Mouse (Mus musculus): ENCODE results near the gene Pdss1.
"Not testable (repeated sequence)": the region's sequence is repeated elsewhere in the genome, so short reads cannot be mapped to it uniquely, and the experiment has no call there.

The Pdss1 gene

GRCm38 (mm10) chr2:22895282-22896273 lies at the start of gene Pdss1:
Pdss1 (plus strand) TSS chr2:22895522.
- peak; percentile 89 for DNase-seq (ENCODE audit: low spot score)

- no peak for DNase-seq (ENCODE audit: low spot score)
Observed at GRCm38 (mm10) chr2:22851900-22852299, 43.4 kb upstream of the Pdss1 start.

DNA sequence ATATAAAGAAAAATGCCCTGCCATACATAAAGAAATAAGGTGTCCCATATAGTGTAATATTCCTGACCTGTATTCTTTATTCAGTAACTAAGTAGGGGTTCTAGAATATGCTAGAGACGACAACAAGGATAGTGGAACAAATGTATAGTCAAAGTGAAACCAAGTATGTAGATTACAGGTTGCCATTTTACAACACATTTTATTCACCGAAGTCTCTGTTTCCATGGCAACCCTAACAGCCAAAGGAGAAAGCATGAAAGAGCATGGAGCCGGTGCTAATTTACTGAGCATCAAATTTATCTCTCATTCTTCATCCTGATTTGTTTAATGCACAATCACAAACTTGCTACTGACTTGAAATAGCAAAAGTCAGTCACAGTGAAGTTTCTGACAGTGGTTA lies 37.8 kb upstream of the Pdss1 start:
- no peak for DNase-seq (ENCODE audit: low spot score)

GRCm38 (mm10) chr2:22862194-22862593 lies 33.1 kb upstream of the Pdss1 start:
- no peak for DNase-seq (ENCODE audit: low spot score)

DNA sequence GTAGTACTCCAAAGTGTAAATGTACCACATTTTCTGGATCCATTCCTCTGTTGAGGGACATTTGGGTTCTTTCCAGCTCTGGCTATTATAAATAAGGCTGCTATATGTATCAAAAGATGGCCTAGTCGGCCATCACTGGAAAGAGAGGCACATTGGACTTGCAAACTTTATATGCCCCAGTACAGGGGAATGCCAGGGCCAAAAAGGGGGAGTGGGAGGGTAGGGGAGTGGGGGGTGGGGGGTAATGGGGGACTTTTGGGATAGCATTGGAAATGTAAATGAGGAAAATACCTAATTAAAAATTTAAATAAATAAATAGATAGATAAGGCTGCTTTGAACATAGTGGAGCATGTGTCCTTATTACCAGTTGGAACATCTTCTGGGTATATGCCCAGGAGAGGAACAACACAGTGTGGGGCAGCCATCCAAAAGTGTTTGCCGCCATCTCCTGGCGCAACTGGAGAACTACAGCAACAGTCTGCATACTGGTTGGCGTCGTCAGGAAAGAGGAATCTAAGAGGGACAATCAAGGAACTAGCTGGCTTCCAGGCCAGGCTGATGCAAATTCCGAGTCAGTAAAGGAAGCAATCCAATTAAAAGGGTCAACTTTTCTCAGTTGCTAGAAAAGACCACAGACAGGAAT lies 30.8 kb upstream of the Pdss1 start:
- DNase-seq (ENCODE audit: low spot score) = peak; percentile 74

DNA sequence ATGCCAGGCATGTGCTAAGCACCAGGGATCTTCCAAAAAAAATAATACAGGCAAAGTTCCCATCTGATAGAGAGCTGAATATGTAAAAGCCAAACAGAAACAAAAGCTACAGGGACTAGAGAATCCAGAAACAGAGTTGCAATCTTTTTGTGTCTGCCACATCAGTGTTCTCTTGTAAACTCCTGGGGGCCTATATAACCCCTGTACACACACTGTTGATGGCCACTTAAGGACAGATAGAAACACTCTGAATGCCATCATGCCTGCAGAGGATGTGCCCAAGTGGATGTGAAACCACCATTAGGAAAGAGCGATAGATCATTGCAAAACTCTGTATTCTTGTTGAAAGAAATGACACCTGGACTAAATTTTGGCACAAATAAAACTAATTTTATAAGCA lies 29.5 kb upstream of the Pdss1 start:
- DNase-seq (ENCODE audit: low spot score) = no peak

GRCm38 (mm10) chr2:22866894-22867424 lies 28.4 kb upstream of the Pdss1 start:
- no peak for DNase-seq (ENCODE audit: low spot score)

DNA sequence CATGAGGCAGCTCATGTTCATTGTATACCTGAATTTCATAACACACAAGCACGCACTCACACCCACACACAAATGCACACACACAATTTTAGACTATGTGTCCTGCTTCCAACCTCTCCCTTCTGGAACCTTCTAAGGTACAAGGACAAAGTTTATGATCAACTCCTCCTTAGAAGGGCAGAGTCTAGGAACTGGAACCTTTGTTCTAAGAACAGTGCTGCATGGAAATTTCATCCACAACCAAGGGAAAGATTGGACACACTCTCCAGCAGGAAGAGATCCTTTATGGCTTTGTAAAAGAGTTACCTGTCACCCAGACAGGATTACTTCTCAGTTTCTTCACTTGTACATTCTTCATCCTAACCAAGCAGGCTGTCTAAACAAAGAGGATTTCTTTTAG lies 22.2 kb upstream of the Pdss1 start:
- no peak for DNase-seq (ENCODE audit: low spot score)

DNA sequence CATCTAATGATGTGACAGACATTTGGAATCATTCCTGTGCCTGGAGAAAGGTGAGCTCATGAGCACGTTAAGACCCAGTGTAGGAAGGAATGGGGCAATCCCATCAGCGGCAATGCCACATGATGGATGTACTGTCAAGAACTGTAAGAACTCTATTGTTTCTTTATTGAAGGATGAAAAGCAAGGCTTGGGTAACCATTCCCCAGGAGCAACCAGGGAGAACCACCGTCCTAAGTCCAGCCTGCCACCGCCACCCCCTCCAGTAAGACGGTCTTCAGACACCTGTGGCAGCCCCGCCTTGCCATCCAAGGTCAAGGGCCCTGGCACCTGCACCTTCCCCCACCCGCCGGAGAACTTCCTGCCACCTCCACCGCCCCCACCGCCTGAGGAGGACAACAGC lies 20.7 kb upstream of the Pdss1 start:
- no peak for DNase-seq (ENCODE audit: low spot score)

DNA sequence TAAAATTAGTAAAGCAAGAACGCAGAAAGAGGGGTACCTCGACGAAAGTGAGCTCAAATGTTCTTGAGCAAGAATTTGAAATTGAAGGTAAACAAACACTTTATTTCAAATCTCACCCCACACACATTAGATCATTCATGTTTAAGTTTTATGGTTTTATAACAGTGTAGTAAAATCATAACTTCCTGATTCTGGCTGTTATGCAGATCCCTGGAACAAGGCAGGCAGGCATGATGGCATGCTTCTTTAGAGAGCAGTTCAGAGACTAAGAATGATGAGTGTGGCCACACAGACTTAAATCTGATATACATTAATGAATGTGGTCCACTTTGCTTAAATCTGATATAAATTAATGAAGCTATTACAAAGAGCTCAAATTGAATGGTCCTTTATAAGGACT lies 18.7 kb upstream of the Pdss1 start:
- DNase-seq (ENCODE audit: low spot score) = no peak

- DNase-seq (ENCODE audit: low spot score) = no peak
Observed at GRCm38 (mm10) chr2:22878781-22879180, 16.5 kb upstream of the Pdss1 start.

GRCm38 (mm10) chr2:22880726-22881125 lies 14.6 kb upstream of the Pdss1 start:
- not testable (repeated sequence) for DNase-seq (ENCODE audit: low spot score)

DNA sequence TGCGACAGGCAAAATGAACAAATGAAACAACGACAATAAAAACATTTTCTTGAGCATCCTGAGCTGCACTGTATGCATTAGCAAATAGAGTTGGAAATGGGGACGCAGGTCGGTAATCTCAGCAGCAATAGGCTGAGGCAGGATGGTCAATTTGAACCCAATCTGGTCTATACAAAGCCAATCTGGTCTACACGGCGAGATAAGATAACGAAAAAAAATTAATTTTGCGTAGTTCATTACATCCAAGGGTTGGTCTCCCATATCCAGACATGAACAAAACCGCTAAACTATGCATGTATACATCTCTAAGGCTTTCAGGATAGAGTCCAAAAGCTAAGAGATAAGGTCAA lies 415 bp upstream of the Pdss1 start:
- DNase-seq (ENCODE audit: low spot score) = no peak

GRCm38 (mm10) chr2:22903947-22904346 lies 8.6 kb downstream of the Pdss1 start:
- no peak for DNase-seq (ENCODE audit: low spot score)

DNA sequence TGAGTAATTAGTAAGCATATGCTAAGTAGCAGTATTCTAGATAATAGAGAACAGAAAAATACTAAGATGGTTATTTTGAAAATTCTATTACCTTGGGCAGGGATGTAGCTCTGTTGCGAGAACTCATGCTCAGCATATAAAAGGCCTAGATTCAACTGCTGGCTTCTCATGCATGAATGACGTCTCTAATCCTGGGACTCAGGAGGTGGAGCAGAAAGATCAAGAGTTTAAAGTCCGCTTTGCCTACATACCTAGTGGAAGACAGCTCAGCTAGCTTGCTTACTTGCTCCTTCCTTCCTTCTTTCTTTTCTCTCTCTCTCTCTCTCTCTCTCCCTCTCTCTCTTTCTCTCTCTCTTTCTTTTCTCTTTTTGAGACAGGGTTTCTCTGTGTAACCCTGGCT lies 19.1 kb downstream of the Pdss1 start:
- no peak for DNase-seq (ENCODE audit: low spot score)

- no peak for DNase-seq (ENCODE audit: low spot score)
Observed at GRCm38 (mm10) chr2:22918651-22919050, 23.3 kb downstream of the Pdss1 start.

GRCm38 (mm10) chr2:22925911-22926310 lies 30.6 kb downstream of the Pdss1 start:
- not testable (repeated sequence) for DNase-seq (ENCODE audit: low spot score)

DNA sequence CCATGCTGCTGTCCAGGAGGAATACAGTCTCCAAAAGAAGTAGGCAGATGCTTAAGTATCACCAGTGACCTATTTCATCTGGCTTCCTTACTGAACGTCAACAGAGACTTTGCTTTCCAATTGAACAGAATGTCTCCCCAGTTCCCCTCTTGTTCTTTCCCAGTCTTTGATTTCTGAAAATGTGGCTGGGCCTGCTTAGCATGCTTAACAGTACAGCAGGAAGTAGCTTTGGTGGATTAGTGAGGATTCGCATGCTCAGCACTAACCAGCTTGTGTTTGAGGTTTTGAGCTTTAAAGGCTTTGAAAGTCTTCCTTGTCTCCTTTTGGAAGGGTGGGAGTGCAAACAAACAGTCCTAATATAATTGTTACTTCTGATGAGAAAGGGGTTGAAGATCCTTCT lies 32.9 kb downstream of the Pdss1 start:
- no peak for DNase-seq (ENCODE audit: low spot score)

DNA sequence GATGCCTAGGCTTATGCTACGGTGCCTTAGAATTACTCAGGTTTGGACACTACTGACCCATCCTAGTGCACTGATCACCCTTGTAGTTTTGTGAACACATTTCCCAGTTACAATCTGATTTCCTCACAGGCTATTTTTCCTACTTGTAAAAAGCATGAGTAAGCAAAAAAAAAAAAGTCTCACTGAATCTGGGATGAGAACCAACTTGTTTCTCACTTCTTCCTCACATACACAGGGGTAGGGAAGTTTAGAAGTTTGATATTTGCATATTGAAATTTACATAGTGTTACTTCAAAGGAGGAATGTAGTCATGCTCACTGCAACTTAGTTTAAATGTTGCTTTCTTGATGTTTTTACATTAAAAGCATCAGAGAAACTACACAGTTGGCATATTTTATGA lies 38.2 kb downstream of the Pdss1 start:
- no peak for DNase-seq (ENCODE audit: low spot score)

DNA sequence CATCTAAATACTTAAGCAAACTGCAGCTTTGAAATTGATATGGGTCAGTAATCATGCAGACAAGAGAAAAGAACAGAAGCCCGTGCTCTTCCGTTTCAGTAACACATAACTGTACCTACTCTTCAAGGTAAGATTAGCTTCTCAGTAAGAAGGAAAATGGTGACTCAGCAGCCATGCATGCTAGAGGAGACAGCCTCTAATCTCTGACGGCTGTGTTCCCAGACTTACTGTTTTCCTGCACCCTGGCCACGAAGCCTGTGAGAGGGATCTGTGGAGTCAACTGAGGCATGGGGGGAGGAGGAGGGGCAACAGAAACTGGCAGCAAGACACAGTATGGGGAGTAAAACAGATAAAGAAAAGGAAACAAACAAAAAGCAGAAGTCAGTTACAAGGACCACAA lies 54.6 kb downstream of the Pdss1 start:
- no peak for DNase-seq (ENCODE audit: low spot score)

DNA sequence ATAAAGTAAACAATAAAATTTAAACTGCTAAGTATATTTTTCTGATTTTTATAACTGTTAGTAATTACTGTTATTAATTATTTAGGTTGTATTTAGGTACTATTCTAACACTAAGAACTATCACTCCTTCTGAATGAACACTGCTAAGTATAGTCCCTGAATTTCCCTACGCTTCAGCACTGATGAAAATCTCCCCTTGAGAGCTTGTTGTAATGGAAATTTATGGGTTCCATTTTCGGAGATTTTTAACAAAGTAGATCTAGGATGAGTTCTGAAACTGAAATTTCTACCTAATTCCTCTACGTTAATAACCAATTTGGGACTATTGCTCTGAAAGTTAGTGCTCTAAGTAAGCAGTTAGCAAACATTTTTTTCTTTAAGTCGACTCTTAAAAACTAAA lies 59.0 kb downstream of the Pdss1 start:
- no peak for DNase-seq (ENCODE audit: low spot score)

- DNase-seq (ENCODE audit: low spot score) = no peak
Observed at GRCm38 (mm10) chr2:22955914-22956313, 60.6 kb downstream of the Pdss1 start.

DNA sequence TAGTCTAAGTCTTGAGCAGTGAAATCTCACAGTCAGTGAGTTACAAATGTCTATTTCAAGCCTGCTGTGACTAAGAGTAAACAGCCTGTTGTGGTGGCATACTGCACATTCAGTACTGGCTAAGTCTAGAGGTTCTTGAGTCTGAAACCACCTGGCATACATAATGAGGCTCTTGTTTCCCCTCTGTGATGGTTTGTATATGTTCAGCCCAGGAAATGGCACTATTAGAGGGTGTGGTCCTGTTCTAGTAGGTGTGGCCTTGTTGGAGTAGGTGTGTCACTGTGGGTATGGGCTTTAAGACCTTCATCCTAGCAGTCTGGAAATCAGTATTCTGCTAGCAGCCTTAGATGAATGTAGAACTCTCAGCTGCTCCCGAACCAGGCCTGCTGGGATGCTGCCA lies 62.1 kb downstream of the Pdss1 start:
- DNase-seq (ENCODE audit: low spot score) = no peak
